Mouse (Mus musculus): ENCODE results near the gene Serhl. TPM values are rescaled to one million over a fixed set of nuclear protein-coding genes. Genes with fewer than 3 reads are reported as not detected.
"Not testable (repeated sequence)": the region's sequence is repeated elsewhere in the genome, so short reads cannot be mapped to it uniquely, and the experiment has no call there.

Gene Serhl
- polyA plus RNA-seq, 1 experiment: 36.2 TPM

- H3K4me3 ChIP-seq (ENCODE audit: insufficient read depth, low read length): no peak overlapping the region
- no peak overlapping the region for H3K27ac ChIP-seq (ENCODE audit: insufficient read depth, low read depth, low read length)
- TF ChIP-seq POLR2A (IDR thresholded peaks at IDR 0.05; ENCODE audit: borderline replicate concordance, low read depth, low read length): no peak
- TF ChIP-seq CTCF (IDR thresholded peaks at IDR 0.05; ENCODE audit: low read depth, low read length): no peak
- H3K4me1 ChIP-seq (ENCODE audit: control insufficient read depth, insufficient read depth, low read length): peaks cover 2% of the 10 kb centered on the region; the same call in 1 of the 2 replicates
Observed at GRCm38 (mm10) chr15:83118360-83118759, 29.1 kb downstream of the Serhl start.

- Histone ChIP-seq H3K4me1 (ENCODE audit: control insufficient read depth, insufficient read depth, low read length) (peaks cover 2% of the 10 kb centered on the region; the same call in 1 of the 2 replicates), H3K27ac (ENCODE audit: insufficient read depth, low read depth, low read length) (peak overlapping the region; percentile 67), H3K4me3 (ENCODE audit: insufficient read depth, low read length) (peak overlapping the region; percentile 92)
- TF ChIP-seq POLR2A (IDR thresholded peaks at IDR 0.05; ENCODE audit: borderline replicate concordance, low read depth, low read length) (no peak), CTCF (IDR thresholded peaks at IDR 0.05; ENCODE audit: low read depth, low read length) (no peak)
Observed at GRCm38 (mm10) chr15:83121709-83122565, 32.6 kb downstream of the Serhl start.

GRCm38 (mm10) chr15:83122566-83123145, 33.4 kb downstream of the Serhl start, which contains the start of gene Rrp7a:
Gene Rrp7a, minus strand, starts transcription at chr15:83122801.
- Histone ChIP-seq H3K4me3 (ENCODE audit: insufficient read depth, low read length) (peak within 1 kb of the TSS; percentile 92), H3K27ac (ENCODE audit: insufficient read depth, low read depth, low read length) (peak within 1 kb of the TSS; percentile 67), H3K4me1 (ENCODE audit: control insufficient read depth, insufficient read depth, low read length) (peaks cover 2% of the 10 kb centered on the region; the same call in 1 of the 2 replicates)
- no peak for TF ChIP-seq CTCF (IDR thresholded peaks at IDR 0.05; ENCODE audit: low read depth, low read length)

GRCm38 (mm10) chr15:83124625-83125024, 35.3 kb downstream of the Serhl start:
- no peak overlapping the region for H3K27ac ChIP-seq (ENCODE audit: insufficient read depth, low read depth, low read length)
- no peak overlapping the region for H3K4me3 ChIP-seq (ENCODE audit: insufficient read depth, low read length)
- H3K4me1 ChIP-seq (ENCODE audit: control insufficient read depth, insufficient read depth, low read length): peaks cover 13% of the 10 kb centered on the region
- no peak for TF ChIP-seq CTCF (IDR thresholded peaks at IDR 0.05; ENCODE audit: low read depth, low read length)
- TF ChIP-seq POLR2A (IDR thresholded peaks at IDR 0.05; ENCODE audit: borderline replicate concordance, low read depth, low read length): no peak

GRCm38 (mm10) chr15:83126582-83126981, 37.3 kb downstream of the Serhl start:
- H3K4me3 ChIP-seq (ENCODE audit: insufficient read depth, low read length): no peak overlapping the region
- TF ChIP-seq POLR2A (IDR thresholded peaks at IDR 0.05; ENCODE audit: borderline replicate concordance, low read depth, low read length) (no peak), CTCF (IDR thresholded peaks at IDR 0.05; ENCODE audit: low read depth, low read length) (no peak)
- H3K4me1 ChIP-seq (ENCODE audit: control insufficient read depth, insufficient read depth, low read length): peaks cover 20% of the 10 kb centered on the region
- no peak overlapping the region for H3K27ac ChIP-seq (ENCODE audit: insufficient read depth, low read depth, low read length)

- peaks cover 20% of the 10 kb centered on the region for H3K4me1 ChIP-seq (ENCODE audit: control insufficient read depth, insufficient read depth, low read length)
- H3K27ac ChIP-seq (ENCODE audit: insufficient read depth, low read depth, low read length); H3K4me3 ChIP-seq (ENCODE audit: insufficient read depth, low read length): not testable (repeated sequence)
Observed at GRCm38 (mm10) chr15:83127037-83127436, 37.7 kb downstream of the Serhl start.

GRCm38 (mm10) chr15:83129530-83130231, 40.4 kb downstream of the Serhl start:
- Histone ChIP-seq H3K4me1 (ENCODE audit: control insufficient read depth, insufficient read depth, low read length) (peaks cover 28% of the 10 kb centered on the region), H3K4me3 (ENCODE audit: insufficient read depth, low read length) (no peak overlapping the region), H3K27ac (ENCODE audit: insufficient read depth, low read depth, low read length) (peak overlapping the region; percentile 66)
- TF ChIP-seq CTCF (IDR thresholded peaks at IDR 0.05; ENCODE audit: low read depth, low read length) (no peak), POLR2A (IDR thresholded peaks at IDR 0.05; ENCODE audit: borderline replicate concordance, low read depth, low read length) (no peak)

GRCm38 (mm10) chr15:83134671-83135070, 45.4 kb downstream of the Serhl start:
- peaks cover 28% of the 10 kb centered on the region for H3K4me1 ChIP-seq (ENCODE audit: control insufficient read depth, insufficient read depth, low read length)
- H3K27ac ChIP-seq (ENCODE audit: insufficient read depth, low read depth, low read length): peak overlapping the region; percentile 47

GRCm38 (mm10) chr15:83135654-83136053, 46.3 kb downstream of the Serhl start:
- Histone ChIP-seq H3K4me1 (ENCODE audit: control insufficient read depth, insufficient read depth, low read length) (peaks cover 24% of the 10 kb centered on the region), H3K27ac (ENCODE audit: insufficient read depth, low read depth, low read length) (no peak overlapping the region)
- no peak for TF ChIP-seq POLR2A (IDR thresholded peaks at IDR 0.05; ENCODE audit: borderline replicate concordance, low read depth, low read length)
- TF ChIP-seq CTCF (IDR thresholded peaks at IDR 0.05; ENCODE audit: low read depth, low read length): no peak

More at GRCm38 (mm10) chr15:83134671-83135070, 45.4 kb downstream of the Serhl start:
- TF ChIP-seq CTCF (IDR thresholded peaks at IDR 0.05; ENCODE audit: low read depth, low read length) (no peak), POLR2A (IDR thresholded peaks at IDR 0.05; ENCODE audit: borderline replicate concordance, low read depth, low read length) (no peak)
- no peak overlapping the region for H3K4me3 ChIP-seq (ENCODE audit: insufficient read depth, low read length)

GRCm38 (mm10) chr15:83142861-83143260, 53.6 kb downstream of the Serhl start:
- no peak overlapping the region for H3K27ac ChIP-seq (ENCODE audit: insufficient read depth, low read depth, low read length)
- H3K4me1 ChIP-seq (ENCODE audit: control insufficient read depth, insufficient read depth, low read length): peaks cover 40% of the 10 kb centered on the region
- H3K4me3 ChIP-seq (ENCODE audit: insufficient read depth, low read length): no peak overlapping the region
- TF ChIP-seq CTCF (IDR thresholded peaks at IDR 0.05; ENCODE audit: low read depth, low read length) (no peak), POLR2A (IDR thresholded peaks at IDR 0.05; ENCODE audit: borderline replicate concordance, low read depth, low read length) (no peak)

More at GRCm38 (mm10) chr15:83135654-83136053, 46.3 kb downstream of the Serhl start:
- H3K4me3 ChIP-seq (ENCODE audit: insufficient read depth, low read length): no peak overlapping the region

Measured in bone marrow macrophage, adult 2 months (primary cell).